Mouse (Mus musculus) thymus, adult 2 months (tissue): ENCODE results near the gene AB124611.

Experiments
- CTCF ChIP-seq: fragments of 200-500 bp; IDR thresholded peaks from 2 replicates; pipeline ENCODE4 v1.5.1; 2012; ENCODE audit warnings: mild to moderate bottlenecking, control low read depth, low read length, moderate library complexity, borderline replicate concordance; ENCODE audit not compliant: control insufficient read depth, poor library complexity, insufficient read depth; ENCODE audit errors: extremely low read depth
- POLR2A ChIP-seq: fragments of 200-500 bp; IDR thresholded peaks from 2 replicates; pipeline ENCODE4 v1.6.1; 2012; ENCODE audit warnings: mild to moderate bottlenecking, low read length, control low read depth, moderate library complexity; ENCODE audit not compliant: control insufficient read depth, poor library complexity, insufficient read depth; ENCODE audit errors: extremely low read depth

- no peak for TF ChIP-seq POLR2A
- no peak for TF ChIP-seq CTCF
Observed at GRCm38 (mm10) chr9:21557556-21557955, 31.6 kb downstream of the AB124611 start.
